Mouse (Mus musculus) bone marrow, adult 2 months (tissue): ENCODE measurements around the gene Mpv17l2.

Experiments
- CTCF ChIP-seq: fragments of 200-500 bp; IDR thresholded peaks from 2 replicates; pipeline ENCODE4 v1.5.1; 2011; ENCODE audit warnings: low read length, control low read depth; ENCODE audit not compliant: control insufficient read depth, insufficient read depth
- POLR2A ChIP-seq: fragments of 200-500 bp; IDR thresholded peaks from 2 replicates; pipeline ENCODE4 v1.6.1; 2011; ENCODE audit warnings: low read depth, mild to moderate bottlenecking, control low read depth, low read length, borderline replicate concordance; ENCODE audit not compliant: control insufficient read depth

DNA sequence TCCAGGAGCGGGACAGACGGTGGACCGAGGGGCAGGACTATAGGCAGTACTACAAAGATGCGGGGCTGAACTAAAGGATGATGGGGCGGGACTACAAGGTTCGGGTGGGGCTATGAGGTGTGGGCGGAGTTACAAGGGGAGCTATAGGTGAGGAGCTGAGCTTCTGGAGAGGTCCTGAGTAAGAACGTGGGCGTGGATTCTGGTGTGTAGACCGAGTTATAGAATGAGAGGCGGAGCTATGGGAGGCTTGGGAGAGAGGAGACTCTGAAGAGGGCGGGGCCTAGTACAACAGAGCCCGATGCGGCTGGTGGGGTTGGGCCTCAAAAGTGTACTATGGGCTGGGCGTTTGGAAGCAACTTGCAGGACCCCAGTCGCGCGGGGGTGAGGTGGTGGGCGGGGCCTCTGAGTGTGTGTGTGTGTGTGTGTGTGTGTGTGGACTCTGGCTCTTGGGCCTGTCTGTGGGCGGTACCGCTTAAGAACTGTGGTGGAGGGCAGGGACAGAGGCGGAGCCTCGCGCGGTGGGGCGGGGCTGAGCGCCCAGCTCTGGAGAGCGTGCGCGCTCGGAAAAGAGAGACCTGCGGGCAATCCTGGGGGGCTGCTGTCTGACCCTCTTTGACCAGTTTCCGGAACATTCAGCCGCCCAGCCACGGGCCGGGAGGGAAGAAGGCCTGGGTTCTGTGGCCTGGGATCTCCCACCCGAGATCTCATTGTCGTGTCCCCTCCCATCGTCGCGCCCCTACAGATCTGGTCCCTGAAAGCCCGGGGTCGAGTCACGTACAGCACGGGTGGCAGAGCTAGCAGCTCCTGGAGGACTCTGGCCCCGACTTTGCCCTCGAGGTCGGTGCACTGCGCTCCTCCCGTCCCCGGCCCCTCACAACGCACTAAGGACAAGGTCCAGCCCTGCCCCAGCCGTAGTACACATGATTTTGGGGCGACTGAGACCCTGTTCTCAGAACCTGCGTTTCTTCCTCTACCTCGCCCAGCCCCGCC is 36.6 kb upstream of the Mpv17l2 start:
- no peak for TF ChIP-seq POLR2A
- TF ChIP-seq CTCF = no peak
